Mouse (Mus musculus) layer of hippocampus, adult 2 months (tissue): Measurements from ENCODE around the gene Fsd1. TPM values are rescaled to one million over a fixed set of nuclear protein-coding genes. Genes with fewer than 3 reads are reported as not detected.
A peak's percentile ranks its signal among the peaks of the same experiment; 100 is the strongest.

ENCODE experiments used
- DNase-seq, 2 experiments: peaks; one replicate each; pipeline ENCODE4 v3.0.0; 2022; ENCODE audit warnings: low spot score in 2 of 2
- H3K27ac ChIP-seq: fragments of 200-600 bp; 2 replicates; pipeline ENCODE4 v1.8.1; 2022
- H3K4me3 ChIP-seq: fragments of 200-600 bp; 2 replicates; pipeline ENCODE4 v1.8.1; 2022; ENCODE audit warnings: mild to moderate bottlenecking
- CTCF ChIP-seq: fragments of 200-600 bp; conservative IDR thresholded peaks from 2 replicates; pipeline ENCODE4 v1.8.1; 2022; ENCODE audit warnings: antibody characterized with exemption, mild to moderate bottlenecking, moderate library complexity
- total RNA-seq, 2 experiments: library from RNA; stranded (reverse); gene quantifications; 2 replicates each; pipeline ENCODE4 v1.2.3; 2021

Fsd1 gene
- total RNA-seq, 2 experiments from 2014 or later = 67.2 to 69.0 TPM

- Histone ChIP-seq H3K4me3 (peak overlapping the region; percentile 97), H3K27ac (peak overlapping the region; percentile 95)
- DNase-seq = no peak
- peak; percentile 58 for TF ChIP-seq CTCF
Measured at GRCm38 (mm10) chr17:56007444-56008355, 21.4 kb downstream of the Fsd1 start.

DNA sequence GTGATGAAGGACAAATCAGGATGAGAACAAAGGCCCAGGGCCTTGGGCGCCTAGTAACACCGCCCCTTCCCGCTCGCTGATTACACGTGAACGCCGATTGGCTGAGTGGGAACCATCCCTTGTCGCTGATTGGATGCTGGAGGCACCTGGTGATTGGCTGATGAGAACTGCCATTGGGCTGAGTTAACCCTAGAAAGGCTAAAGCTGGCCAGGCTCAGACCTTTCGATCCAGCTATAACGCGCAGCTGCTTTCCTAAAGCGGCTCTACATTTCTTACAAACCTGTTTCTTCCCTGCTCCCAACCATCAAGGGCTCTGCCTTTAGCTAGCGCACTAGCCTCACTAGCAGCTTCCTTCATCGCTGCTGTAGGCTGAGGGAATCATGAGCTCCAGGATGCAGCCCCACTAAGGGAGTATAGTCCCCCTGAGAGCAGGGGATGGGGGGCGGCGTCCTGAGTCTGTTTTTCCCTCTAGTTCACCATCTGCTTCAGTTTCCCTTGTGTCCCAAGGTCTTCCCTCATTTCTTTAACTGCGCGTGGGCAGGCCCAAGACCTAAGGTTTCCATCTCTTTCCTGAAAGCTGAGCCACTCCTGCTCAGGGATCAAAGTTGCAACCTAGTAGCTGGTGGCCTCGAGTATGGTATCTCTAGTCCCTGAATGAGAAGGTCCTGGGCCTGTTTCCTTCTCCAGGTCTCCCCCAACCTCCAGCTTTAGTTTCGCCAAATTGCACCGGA lies 22.2 kb downstream of the Fsd1 start:
- TF ChIP-seq CTCF = no peak
- Histone ChIP-seq H3K4me3 (peak overlapping the region; percentile 97), H3K27ac (peak overlapping the region; percentile 95)
- DNase-seq = peak; percentile 90 to 95

DNA sequence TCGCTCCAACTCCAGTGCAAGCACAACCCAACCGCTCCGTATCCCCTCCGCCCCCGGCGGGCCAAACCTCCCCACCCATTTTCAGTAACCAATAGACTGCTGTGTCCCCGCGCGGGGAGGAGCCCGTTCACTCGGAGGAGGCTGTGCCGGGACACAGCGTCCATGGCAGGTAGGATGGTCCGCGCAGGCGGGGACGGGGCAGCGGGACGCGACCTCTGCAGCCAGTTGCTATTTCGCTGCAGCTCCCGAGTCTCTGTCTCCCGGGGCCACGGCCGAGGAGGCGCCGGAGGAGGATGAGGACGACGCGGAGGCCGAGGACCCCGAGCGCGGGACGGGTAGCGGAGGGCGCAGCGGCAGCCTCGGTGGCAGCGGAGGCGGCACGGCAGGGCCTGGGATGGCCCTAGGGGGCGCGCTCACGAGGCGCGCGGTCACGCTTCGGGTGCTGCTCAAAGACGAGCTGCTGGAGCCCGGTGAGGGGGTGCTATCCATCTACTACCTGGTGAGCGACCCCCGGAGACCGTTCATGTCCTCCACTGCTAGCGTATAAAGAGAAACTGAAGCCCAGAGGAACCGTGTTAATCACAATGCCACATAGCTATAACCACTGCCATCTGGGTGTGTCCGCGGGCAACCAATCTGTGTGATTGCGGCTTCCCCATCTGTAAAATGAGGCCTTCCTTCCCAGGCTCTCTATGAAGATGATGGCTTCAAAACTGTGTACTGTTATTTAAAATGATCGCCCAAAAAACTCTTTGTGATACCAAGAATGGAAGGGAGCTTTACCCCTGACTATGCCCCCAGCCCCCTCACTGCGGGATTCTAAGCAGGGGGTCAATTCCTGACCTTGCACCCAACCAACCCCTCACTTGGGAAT lies 23.0 kb downstream of the Fsd1 start:
- peak; percentile 92 to 93 for DNase-seq
- Histone ChIP-seq H3K27ac (peak overlapping the region; percentile 95), H3K4me3 (peak overlapping the region; percentile 97)
- TF ChIP-seq CTCF = peak; percentile 71

GRCm38 (mm10) chr17:56009962-56010240 lies 23.6 kb downstream of the Fsd1 start:
- peak overlapping the region; percentile 97 for H3K4me3 ChIP-seq
- H3K27ac ChIP-seq = peak overlapping the region; percentile 95
- TF ChIP-seq CTCF = no peak
- DNase-seq = no peak

DNA sequence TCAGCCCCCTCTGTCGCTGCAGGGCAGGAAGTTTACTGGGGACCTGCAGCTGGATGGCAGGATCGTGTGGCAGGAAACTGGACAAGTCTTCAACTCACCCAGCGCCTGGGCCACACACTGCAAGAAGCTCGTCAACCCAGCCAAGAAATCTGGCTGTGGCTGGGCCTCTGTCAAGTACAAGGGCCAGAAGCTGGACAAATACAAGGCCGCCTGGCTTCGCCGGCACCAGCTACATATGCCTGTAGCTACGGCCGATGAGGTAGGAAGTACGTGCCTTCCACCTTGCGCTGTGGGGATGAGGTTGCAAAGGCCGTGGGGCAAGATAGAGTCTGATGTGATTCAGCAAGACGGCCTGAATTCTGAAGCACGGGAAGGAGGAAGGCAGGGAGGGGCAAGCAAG lies 23.9 kb downstream of the Fsd1 start:
- TF ChIP-seq CTCF = no peak
- no peak for DNase-seq
- Histone ChIP-seq H3K27ac (peak overlapping the region; percentile 95), H3K4me3 (peak overlapping the region; percentile 97)

GRCm38 (mm10) chr17:56010681-56011080 lies 24.4 kb downstream of the Fsd1 start:
- peak in 1 of 2 experiments; percentile 88 for DNase-seq
- peak overlapping the region; percentile 97 for H3K4me3 ChIP-seq
- peak; percentile 99 for TF ChIP-seq CTCF

DNA sequence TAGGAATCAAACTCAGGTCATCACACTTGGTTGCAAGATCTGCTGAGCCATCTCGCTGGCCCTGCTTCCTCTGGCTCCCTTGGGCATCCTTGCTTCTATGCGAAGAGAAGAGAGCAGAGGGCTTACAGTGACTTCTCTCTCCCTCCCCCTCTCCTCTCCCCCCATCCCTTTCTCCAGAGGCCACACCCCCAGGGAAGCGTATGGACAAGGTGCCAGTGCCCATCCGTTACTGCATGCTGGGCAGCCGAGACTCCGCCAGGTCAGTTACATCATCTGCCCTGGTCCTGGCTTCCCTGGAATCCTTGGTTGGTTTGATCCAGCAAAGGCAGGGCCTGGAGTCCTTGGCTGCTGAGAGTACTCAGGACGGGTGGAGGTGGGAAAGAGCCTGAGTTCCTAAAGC lies 25.1 kb downstream of the Fsd1 start:
- H3K4me3 ChIP-seq = no peak overlapping the region; the same call in 1 of the 2 replicates
- DNase-seq = no peak
- no peak for TF ChIP-seq CTCF
- no peak overlapping the region for H3K27ac ChIP-seq

More at GRCm38 (mm10) chr17:56010681-56011080, 24.4 kb downstream of the Fsd1 start:
- peak overlapping the region; percentile 95 for H3K27ac ChIP-seq

DNA sequence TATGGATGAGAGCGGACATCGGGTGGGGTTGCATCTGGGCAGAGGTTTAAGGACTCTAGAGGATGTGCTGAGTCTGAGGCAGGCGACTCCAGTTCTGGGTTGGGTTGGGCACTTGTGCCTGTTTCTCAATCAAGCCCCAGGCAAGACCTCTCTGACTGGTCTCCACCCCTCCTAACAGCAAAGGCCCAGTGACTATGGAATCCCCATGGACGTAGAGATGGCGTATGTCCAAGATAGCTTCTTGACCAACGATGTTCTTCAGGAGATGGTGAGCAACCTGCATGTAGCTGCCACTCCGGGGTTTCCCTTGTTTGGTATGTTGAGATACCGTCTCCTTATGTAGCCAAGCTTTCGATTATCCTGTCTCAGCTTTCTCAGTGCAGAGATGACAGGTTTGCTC lies 29.0 kb downstream of the Fsd1 start:
- no peak for DNase-seq
- peak overlapping the region; percentile 3; the same call in 1 of the 2 replicates for H3K27ac ChIP-seq
- TF ChIP-seq CTCF = no peak
- no peak overlapping the region for H3K4me3 ChIP-seq

DNA sequence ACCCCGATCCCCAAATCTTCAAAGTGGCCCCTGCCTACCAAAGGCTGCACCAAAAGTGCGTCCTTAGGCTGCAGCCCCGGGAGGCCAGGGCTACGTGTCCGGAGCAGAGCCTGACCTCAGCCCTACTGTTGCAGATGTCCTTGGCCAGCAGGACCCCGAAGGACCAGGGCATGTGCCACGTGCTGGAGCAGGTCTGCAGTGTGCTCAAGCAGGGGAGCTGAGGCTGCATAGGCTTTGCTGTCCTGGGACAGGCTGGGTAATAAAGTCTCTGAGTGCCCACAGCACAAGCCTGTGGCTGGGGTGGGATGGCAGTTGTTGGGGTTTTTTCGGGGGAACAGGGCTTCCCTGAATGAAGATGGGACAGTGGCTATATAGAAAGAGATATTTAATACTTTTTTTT lies 30.1 kb downstream of the Fsd1 start:
- Histone ChIP-seq H3K27ac (no peak overlapping the region), H3K4me3 (no peak overlapping the region)
- no peak for DNase-seq
- no peak for TF ChIP-seq CTCF

DNA sequence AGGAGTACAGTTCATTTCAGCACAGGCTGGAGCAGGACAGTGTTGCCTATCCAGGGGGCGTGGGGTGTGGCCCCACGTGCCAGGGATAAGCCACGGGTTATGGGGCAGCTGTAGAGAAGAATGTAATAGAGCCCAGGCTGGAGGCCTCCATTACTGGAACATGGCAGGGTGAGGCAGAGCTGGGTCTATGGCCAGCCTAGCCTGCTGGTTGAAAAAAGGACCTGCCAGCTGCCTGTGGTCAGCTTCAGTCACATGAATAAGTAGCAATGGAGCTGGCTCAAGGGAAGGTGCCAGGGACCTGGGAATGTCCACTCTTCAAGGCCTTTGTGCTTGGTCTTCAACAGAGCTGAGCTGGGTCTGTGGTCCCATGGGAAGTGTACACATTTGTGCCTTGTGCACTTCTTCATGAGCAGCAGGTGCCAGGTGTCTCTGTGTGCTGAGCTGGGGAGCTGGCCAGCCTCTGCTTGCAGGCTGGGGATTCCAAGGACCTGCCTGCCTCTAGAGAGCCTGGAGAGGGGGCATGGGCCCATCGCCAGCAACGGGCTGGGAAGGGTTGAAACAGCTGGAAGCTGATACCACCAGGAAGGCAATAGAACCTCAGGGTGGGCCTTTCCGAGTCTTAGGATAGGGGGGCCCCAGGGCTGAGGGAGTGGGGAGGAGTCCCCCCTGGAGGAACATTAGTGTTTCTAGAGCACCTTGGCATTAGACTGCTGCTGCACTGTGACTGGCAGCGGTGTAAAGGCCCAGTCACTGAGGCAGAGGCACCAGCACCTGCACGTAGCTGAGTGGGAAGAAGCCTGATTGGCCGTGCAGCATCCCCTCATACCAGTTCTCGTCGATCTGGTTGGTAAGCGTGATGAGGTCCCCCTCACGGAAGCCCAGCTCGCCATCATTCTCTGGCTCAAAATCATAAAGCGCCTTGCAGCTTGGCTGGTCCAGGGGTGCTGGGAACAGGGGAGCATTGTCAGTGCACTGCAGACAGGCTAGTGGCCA lies 30.8 kb downstream of the Fsd1 start:
- no peak for DNase-seq
- TF ChIP-seq CTCF = no peak
- Histone ChIP-seq H3K4me3 (no peak overlapping the region), H3K27ac (peak overlapping the region; percentile 94; the same call in 1 of the 2 replicates)

DNA sequence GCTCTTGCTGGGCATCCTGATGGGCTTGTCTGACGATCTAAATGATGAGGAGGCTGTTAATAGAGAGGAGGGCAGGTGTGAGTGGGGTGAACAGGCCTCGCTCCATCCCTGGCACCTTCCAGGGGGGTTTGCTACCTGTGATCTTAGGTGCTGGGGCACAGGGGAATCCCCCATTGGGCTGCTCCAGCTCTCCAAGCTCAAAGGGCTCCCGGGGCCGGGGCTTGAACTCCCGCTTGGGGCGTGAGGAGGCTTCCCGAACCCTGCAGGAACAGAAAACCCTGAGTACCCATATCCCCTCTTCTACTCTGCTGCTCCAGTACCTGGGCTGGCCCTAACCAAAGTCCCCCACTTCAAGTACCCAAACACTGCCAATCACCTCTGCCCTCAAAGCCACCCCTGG lies 31.5 kb downstream of the Fsd1 start:
- H3K4me3 ChIP-seq = no peak overlapping the region
- TF ChIP-seq CTCF = no peak
- no peak for DNase-seq
- peak overlapping the region; percentile 94 for H3K27ac ChIP-seq
